Mouse (Mus musculus): Measurements from ENCODE around the gene Pim3. TPM values are rescaled to one million over a fixed set of nuclear protein-coding genes. Genes with fewer than 3 reads are reported as not detected.

Gene Pim3
- polyA plus RNA-seq, 1 experiment from 2014 or later = 68.7 TPM

DNA sequence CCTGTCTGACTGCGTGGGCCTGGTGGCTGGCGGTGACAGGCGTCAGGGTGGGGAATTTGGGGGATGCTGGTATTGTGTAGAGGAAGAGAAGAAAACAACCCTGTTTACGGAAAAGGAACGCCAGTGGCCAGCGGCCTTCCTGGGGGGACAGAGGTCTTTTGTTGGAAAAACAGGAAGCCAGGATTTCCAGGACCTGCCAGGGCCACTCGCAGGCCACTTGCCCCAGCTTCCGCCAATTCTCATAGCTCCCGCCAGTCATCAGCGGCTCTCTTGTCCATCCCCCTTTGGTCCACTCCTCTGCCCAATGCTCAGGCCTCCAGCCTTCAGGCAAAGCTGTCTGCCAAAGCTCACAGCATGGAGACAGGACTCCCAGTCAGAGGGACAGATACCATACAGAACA is 21.9 kb upstream of the Pim3 start:
- H3K4me1 ChIP-seq = peaks cover 24% of the 10 kb centered on the region
- no peak overlapping the region for H3K4me2 ChIP-seq
- WGBS = 63% methylated on average over 10 of the region's 10 CpGs
- H3K27me3 ChIP-seq (replicated peaks) = no peaks in the 10 kb centered on the region
- ATAC-seq (ENCODE audit: insufficient read depth, low FRiP score, low read depth) = no peak
- peak overlapping the region; percentile 69; the same call in 1 of the 2 replicates for H3K27ac ChIP-seq
- no peaks in the 10 kb centered on the region for H3K36me3 ChIP-seq
- H3K9me3 ChIP-seq = no peaks in the 10 kb centered on the region
- no peak overlapping the region for H3K4me3 ChIP-seq (replicated peaks)
- H3K9ac ChIP-seq = no peak overlapping the region

DNA sequence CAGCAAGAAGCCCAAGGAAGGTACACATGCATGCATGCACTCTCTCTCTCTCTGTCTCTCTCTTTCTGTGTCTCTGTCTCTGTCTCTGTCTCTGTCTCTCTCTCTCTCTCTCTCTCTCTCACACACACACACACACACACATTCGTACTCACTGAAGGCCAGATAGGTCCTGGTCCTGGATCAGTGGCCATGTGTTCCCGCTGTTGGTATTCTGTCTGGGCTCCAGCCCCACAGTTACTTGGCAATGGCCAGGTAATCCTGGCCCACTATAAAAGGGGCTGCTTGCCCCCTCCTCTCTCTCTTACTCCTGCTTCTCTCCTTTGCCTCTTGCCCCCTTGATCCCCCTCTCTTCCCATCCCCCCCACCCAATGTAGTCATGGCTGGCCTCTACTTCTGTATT is 20.8 kb upstream of the Pim3 start:
- H3K27ac ChIP-seq = no peak overlapping the region
- no peak for ATAC-seq (ENCODE audit: insufficient read depth, low FRiP score, low read depth)
- 81% methylated on average over 2 of the region's 2 CpGs for WGBS

GRCm38 (mm10) chr15:88841580-88842299 is 20.2 kb upstream of the Pim3 start:
- ATAC-seq (ENCODE audit: insufficient read depth, low FRiP score, low read depth) = no peak

More for the DNA sequence above, 20.8 kb upstream of the Pim3 start:
- peaks cover 22% of the 10 kb centered on the region for H3K4me1 ChIP-seq
- no peaks in the 10 kb centered on the region for H3K9me3 ChIP-seq
- H3K36me3 ChIP-seq = no peaks in the 10 kb centered on the region
- H3K27me3 ChIP-seq (replicated peaks) = no peaks in the 10 kb centered on the region
- H3K4me3 ChIP-seq (replicated peaks) = no peak overlapping the region
- H3K9ac ChIP-seq = no peak overlapping the region
- H3K4me2 ChIP-seq = no peak overlapping the region

GRCm38 (mm10) chr15:88842300-88842673 is 19.7 kb upstream of the Pim3 start:
- H3K36me3 ChIP-seq = no peaks in the 10 kb centered on the region
- H3K4me1 ChIP-seq = peaks cover 15% of the 10 kb centered on the region
- no peak overlapping the region for H3K27ac ChIP-seq
- H3K9ac ChIP-seq = no peak overlapping the region
- H3K27me3 ChIP-seq (replicated peaks) = no peaks in the 10 kb centered on the region
- WGBS = 62% methylated on average over 3 of the region's 3 CpGs
- no peak overlapping the region for H3K4me2 ChIP-seq
- ATAC-seq (ENCODE audit: insufficient read depth, low FRiP score, low read depth) = no peak
- H3K4me3 ChIP-seq (replicated peaks) = no peak overlapping the region
- no peaks in the 10 kb centered on the region for H3K9me3 ChIP-seq

More at GRCm38 (mm10) chr15:88841580-88842299, 20.2 kb upstream of the Pim3 start:
- Histone ChIP-seq H3K4me3 (replicated peaks) (no peak overlapping the region), H3K4me1 (peaks cover 18% of the 10 kb centered on the region), H3K4me2 (no peak overlapping the region), H3K27me3 (replicated peaks) (no peaks in the 10 kb centered on the region), H3K36me3 (no peaks in the 10 kb centered on the region), H3K9me3 (no peaks in the 10 kb centered on the region), H3K27ac (no peak overlapping the region), H3K9ac (no peak overlapping the region)
- WGBS = 82% methylated on average over 3 of the region's 3 CpGs

DNA sequence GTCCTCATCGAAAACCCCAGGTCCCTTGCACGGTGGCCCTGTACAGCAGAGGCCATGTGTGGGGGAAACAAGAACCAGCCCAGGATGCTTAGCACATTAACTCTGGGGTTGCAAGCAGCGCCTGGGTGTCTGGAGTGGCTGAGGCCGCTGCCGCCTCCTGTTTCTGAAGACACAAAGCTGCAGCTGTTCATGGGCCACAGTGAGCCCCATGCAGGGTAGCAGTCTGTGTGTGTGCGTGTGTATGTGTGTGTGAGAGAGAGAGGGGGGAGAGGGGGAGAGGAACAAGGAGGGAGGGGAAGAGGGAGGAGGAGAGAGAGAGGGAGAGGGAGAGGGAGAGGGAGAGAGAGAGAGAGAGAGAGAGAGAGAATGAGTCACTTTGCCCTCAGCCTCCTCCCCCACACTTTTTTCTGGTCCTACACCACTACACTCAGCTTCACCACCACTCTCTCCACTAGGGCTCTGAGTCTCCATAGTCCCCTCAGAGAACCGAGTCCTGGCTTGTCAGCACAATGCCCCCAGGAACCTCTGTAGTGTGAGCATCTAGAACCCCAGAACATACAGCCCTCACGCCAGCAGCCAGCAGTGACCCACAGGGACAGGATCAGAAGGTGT is 18.4 kb upstream of the Pim3 start:
- no peak overlapping the region for H3K4me3 ChIP-seq (replicated peaks)
- H3K4me2 ChIP-seq = no peak overlapping the region
- no peaks in the 10 kb centered on the region for H3K9me3 ChIP-seq
- no peak overlapping the region for H3K9ac ChIP-seq
- no peak overlapping the region for H3K27ac ChIP-seq
- H3K4me1 ChIP-seq = peaks cover 9% of the 10 kb centered on the region
- H3K36me3 ChIP-seq = no peaks in the 10 kb centered on the region
- no peaks in the 10 kb centered on the region for H3K27me3 ChIP-seq (replicated peaks)
- 32% methylated on average over 8 of the region's 8 CpGs for WGBS
- peak; percentile 21; the same call in 1 of the 2 replicates for ATAC-seq (ENCODE audit: insufficient read depth, low FRiP score, low read depth)

DNA sequence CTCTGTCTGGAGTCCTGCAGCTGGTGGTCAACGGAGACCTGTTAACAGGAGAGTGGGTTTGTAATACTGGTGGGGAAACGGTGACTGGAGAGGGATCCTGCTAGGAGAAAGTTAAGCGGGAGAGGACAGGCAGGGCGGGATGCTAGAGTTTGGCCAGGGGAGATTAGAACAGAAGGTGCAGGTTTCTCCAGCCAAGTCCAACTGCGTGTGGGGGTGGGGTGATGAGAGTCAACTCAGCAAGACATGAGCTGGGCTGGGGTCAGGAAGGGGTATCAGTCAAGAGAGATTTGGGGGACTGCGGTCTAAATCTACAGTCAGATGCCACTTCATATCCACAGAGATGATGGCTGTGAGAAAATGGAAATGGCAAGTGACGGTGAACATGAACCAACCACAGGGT is 17.0 kb upstream of the Pim3 start:
- H3K4me2 ChIP-seq = no peak overlapping the region
- H3K27ac ChIP-seq = no peak overlapping the region
- no peak overlapping the region for H3K9ac ChIP-seq
- no peaks in the 10 kb centered on the region for H3K36me3 ChIP-seq
- H3K27me3 ChIP-seq (replicated peaks) = no peaks in the 10 kb centered on the region
- no peak overlapping the region for H3K4me3 ChIP-seq (replicated peaks)
- 92% methylated on average over 7 of the region's 7 CpGs for WGBS
- ATAC-seq (ENCODE audit: insufficient read depth, low FRiP score, low read depth) = no peak
- no peaks in the 10 kb centered on the region for H3K9me3 ChIP-seq
- H3K4me1 ChIP-seq = peaks cover 1% of the 10 kb centered on the region

DNA sequence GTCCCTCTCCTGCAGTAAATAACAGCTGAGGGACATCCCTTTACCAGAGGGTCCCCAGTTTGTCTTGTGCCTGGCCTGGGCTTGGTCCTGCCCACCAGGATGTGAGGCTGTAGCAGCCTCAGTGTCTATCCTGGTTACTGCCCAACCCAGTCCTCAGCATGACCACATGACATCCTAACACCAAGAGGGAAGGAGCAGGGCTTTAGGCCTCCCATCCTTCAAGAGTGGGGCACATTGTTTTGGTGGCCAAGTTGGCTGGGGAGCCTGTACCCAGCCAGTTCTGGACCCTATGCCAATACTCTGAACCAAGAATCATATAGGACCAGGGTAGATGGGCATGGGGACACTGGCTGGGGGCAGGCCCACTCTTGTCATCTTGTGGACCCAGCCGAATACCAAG is 13.3 kb upstream of the Pim3 start:
- Histone ChIP-seq H3K4me3 (replicated peaks) (no peak overlapping the region), H3K36me3 (no peaks in the 10 kb centered on the region), H3K27ac (no peak overlapping the region), H3K9me3 (no peaks in the 10 kb centered on the region), H3K4me1 (peaks cover 26% of the 10 kb centered on the region), H3K4me2 (no peak overlapping the region), H3K9ac (no peak overlapping the region), H3K27me3 (replicated peaks) (no peaks in the 10 kb centered on the region)
- WGBS = 91% methylated on average over 1 of the region's 1 CpGs
- no peak for ATAC-seq (ENCODE audit: insufficient read depth, low FRiP score, low read depth)

- Histone ChIP-seq H3K4me1 (peaks cover 30% of the 10 kb centered on the region), H3K27ac (peak overlapping the region; percentile 91), H3K9me3 (no peaks in the 10 kb centered on the region), H3K4me2 (no peak overlapping the region), H3K36me3 (no peaks in the 10 kb centered on the region), H3K4me3 (replicated peaks) (no peak overlapping the region), H3K9ac (no peak overlapping the region), H3K27me3 (replicated peaks) (no peaks in the 10 kb centered on the region)
- 93% methylated on average over 2 of the region's 2 CpGs for WGBS
- no peak for ATAC-seq (ENCODE audit: insufficient read depth, low FRiP score, low read depth)
Measured at GRCm38 (mm10) chr15:88849621-88850020, 12.4 kb upstream of the Pim3 start.

DNA sequence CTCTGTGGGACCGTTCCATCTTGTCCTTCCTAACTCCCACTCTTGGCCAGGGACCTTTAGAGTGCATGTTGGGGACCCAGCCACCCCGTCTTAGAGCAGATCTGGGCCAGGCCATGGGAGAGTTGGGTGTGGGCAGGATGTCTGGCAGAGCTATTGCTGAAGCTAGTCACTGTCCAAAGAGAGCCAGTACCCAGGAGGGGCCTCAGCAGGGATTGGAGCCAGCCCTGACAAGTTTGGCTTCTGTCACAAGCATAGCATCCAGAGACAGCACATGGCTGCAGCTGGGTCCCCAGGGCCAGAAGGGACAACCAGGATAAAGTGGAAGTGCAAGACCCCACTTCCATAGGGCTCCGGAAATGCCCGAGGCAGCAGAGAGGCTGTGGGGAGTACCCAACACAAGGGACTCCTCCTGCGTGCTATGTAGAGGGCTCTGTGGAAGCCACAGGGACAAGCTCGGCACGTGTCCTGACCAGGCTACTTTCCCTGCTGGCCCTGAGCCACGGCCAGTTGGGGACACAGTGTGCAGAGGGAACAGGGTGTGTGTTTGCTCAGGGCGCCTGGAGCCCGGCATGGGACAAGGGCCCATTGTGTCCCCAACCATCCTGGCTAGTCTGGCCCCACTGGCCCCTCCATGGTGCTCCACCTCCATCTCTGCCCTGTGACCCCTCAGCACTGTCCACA is 11.7 kb upstream of the Pim3 start:
- H3K4me2 ChIP-seq = peak overlapping the region; percentile 12; the same call in 1 of the 2 replicates
- H3K9me3 ChIP-seq = no peaks in the 10 kb centered on the region
- WGBS = 43% methylated on average over 10 of the region's 10 CpGs
- peak overlapping the region; percentile 91 for H3K27ac ChIP-seq
- ATAC-seq (ENCODE audit: insufficient read depth, low FRiP score, low read depth) = peak; percentile 85
- H3K4me1 ChIP-seq = peaks cover 37% of the 10 kb centered on the region
- H3K27me3 ChIP-seq (replicated peaks) = no peaks in the 10 kb centered on the region
- no peak overlapping the region for H3K9ac ChIP-seq
- H3K4me3 ChIP-seq (replicated peaks) = no peak overlapping the region
- H3K36me3 ChIP-seq = no peaks in the 10 kb centered on the region

DNA sequence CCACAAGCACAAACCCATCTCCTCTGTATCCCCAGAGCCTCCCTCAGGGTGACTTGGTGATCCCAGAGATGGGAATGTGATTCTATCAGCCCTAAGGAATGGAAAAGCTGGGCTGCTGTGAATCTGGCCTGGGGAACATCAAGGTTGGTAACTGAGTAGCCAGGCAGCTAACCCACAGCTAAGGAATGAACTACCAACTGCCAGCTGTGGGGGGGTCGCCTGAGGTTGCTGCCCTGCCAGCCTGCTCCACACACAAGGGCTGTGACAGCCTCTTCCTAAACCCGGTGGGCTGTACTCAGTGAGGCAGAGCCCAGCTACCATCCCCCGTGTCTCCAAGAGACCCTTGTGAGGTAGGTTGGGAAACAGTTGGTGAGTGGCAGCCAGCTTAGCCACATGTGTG is 10.9 kb upstream of the Pim3 start:
- 27% methylated on average over 3 of the region's 3 CpGs for WGBS
- Histone ChIP-seq H3K9ac (no peak overlapping the region), H3K4me3 (replicated peaks) (no peak overlapping the region), H3K36me3 (no peaks in the 10 kb centered on the region), H3K4me1 (peaks cover 44% of the 10 kb centered on the region), H3K4me2 (peak overlapping the region; percentile 12; the same call in 1 of the 2 replicates), H3K27ac (peak overlapping the region; percentile 91), H3K27me3 (replicated peaks) (no peaks in the 10 kb centered on the region), H3K9me3 (no peaks in the 10 kb centered on the region)
- no peak for ATAC-seq (ENCODE audit: insufficient read depth, low FRiP score, low read depth)

DNA sequence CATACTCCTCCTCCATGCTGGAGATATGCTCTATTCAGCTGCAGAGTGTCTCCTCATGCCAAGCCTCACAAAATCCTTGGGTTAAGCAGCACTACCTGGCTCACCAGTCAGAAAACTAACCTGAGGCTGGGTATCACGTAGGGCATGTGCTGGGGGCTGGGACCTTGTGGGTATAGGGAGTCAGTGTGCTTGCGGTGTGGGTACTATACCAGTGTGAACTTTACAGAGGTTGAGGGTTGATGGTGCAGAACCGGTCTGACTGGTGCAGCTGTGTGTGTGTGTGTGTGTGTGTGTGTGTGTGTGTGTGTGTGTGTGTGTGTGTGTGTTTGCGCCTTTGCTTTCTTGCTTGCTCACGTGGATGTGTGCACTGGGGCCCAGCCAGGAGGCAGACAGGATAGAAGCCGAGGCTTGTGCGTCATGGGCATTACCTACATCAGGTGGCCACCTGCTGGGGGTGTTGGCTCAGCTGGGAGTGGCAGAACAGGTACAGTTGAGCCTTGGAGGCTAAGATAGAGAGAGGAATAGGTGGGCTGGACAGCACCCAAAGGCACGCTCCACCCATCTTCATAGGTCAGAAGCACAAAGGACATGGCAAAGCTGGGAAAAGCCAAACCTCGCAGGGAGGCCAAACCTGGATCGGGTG is 10.4 kb upstream of the Pim3 start:
- 54% methylated on average over 10 of the region's 10 CpGs for WGBS
- H3K4me3 ChIP-seq (replicated peaks) = no peak overlapping the region
- ATAC-seq (ENCODE audit: insufficient read depth, low FRiP score, low read depth) = peak; percentile 84
- H3K27me3 ChIP-seq (replicated peaks) = no peaks in the 10 kb centered on the region
- H3K4me1 ChIP-seq = peaks cover 44% of the 10 kb centered on the region
- H3K36me3 ChIP-seq = no peaks in the 10 kb centered on the region
- peak overlapping the region; percentile 1; the same call in 1 of the 2 replicates for H3K4me2 ChIP-seq
- H3K9ac ChIP-seq = no peak overlapping the region
- H3K27ac ChIP-seq = peak overlapping the region; percentile 91
- H3K9me3 ChIP-seq = no peaks in the 10 kb centered on the region

DNA sequence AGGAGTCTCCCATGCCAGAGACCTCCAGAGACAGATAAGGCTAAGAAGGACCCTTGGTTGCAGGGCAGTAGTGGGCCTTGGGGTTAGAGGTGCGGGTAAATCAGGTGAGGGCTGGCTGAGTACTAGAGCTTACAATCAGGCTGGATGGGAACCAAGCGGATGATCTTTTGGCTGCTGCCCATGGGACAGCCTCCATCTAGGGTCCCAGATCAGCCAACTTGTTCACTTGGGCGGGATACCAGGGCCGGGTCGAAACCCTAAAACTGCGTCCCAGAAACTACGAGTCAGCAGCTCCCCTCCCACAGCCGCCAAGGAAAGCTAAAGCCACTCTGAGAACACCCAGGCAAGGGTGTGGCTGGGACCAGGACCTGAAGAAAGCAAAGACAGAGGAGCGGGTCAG is 8.9 kb upstream of the Pim3 start:
- Histone ChIP-seq H3K36me3 (no peaks in the 10 kb centered on the region), H3K4me2 (no peak overlapping the region), H3K4me1 (peaks cover 44% of the 10 kb centered on the region), H3K4me3 (replicated peaks) (no peak overlapping the region), H3K27me3 (replicated peaks) (no peaks in the 10 kb centered on the region), H3K27ac (peak overlapping the region; percentile 80), H3K9me3 (no peaks in the 10 kb centered on the region), H3K9ac (no peak overlapping the region)
- WGBS = 79% methylated on average over 9 of the region's 9 CpGs
- no peak for ATAC-seq (ENCODE audit: insufficient read depth, low FRiP score, low read depth)
